Mouse (Mus musculus) B cell, adult 2 months (primary cell): Measurements from ENCODE around the gene Nol9.

Source experiments
- DNase-seq, 2 experiments: peaks; one replicate each; pipeline ENCODE4 v3.0.0; 2022

Nol9 gene

DNA sequence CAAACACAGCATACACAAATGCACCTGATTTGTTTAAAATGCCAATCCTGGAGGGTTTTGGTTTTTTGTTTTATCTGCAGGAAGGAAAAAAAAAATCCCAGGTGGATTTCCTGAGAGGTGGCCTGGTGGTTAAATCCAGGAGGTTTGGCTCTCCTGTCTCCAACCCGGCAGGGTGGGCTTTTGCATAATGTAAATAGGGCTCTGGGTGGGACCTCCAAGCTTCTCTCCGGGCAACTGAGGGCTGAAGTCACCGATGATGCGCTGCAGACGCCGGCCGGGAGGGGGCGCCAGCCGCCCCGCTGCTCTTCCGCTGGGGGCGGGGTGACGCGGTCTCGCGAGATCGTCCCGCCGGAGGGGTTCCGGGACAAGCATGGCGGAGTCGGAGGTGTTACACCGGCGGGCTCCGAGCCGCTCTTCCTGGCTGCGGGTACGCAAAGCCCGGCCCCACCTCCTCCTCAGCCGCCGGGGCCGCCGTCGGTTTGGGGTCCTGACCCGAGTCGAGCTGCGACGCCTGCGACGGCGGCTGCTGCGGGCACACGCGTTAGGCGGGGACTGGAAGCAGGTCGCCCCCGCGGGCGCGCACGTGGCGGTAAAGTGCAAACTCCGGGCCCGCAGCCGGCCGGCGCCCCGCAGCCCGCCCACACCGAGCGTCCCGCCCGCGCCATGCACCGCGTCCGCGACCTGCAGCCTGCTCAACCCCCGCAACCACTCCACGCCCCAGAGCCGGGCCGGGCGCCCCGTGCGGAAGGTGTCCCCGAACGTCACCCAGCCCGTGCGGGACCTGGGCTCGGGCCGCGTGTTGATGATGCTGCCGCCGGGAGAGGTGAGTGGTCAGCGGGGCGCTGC is at the start of gene Nol9:
Gene Nol9 (plus strand): TSS at position 337 of the 846 bp plus-strand sequence.
- DNase-seq: peak; percentile 98 to 99

DNA sequence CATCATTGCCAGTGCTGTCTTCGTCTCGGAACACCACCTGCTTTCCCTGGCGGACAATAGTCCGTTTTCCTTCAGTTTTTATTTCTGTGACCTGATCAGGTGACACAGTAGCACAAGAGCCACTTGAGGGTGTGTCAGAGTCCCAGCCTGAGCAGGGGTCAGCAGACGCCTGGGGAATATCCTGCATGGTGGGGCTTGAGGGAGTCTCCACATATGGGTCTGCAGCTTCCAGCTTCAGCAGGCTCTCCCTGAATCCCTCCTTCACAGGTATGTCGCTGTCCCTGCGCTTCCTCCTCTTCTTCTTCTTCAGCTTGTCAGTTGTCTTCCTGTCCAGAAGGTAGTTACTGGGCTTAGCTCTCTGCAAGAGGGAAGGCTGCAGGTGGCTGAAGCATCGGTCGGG is 47.0 kb upstream of the Nol9 start:
- DNase-seq: no peak

DNA sequence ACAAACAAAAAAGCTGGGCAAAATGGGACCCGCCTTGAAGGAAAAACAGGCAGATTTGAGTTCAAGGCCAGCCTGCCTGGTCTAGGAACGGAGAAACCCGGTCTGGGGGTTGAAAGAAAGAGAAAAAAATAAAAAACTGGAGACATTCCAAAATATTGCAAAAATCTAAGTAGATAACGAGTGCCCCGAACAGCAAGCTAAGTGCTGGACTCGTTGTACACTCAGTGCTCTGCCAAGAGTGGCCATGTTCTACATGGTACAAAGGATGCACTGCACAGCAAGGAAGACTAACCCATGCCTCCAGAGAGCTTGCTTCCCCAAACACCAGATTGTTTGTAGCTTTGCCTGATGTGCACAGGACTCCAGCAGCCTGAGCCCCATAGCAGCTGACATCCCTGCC is 46.1 kb upstream of the Nol9 start:
- DNase-seq: no peak

DNA sequence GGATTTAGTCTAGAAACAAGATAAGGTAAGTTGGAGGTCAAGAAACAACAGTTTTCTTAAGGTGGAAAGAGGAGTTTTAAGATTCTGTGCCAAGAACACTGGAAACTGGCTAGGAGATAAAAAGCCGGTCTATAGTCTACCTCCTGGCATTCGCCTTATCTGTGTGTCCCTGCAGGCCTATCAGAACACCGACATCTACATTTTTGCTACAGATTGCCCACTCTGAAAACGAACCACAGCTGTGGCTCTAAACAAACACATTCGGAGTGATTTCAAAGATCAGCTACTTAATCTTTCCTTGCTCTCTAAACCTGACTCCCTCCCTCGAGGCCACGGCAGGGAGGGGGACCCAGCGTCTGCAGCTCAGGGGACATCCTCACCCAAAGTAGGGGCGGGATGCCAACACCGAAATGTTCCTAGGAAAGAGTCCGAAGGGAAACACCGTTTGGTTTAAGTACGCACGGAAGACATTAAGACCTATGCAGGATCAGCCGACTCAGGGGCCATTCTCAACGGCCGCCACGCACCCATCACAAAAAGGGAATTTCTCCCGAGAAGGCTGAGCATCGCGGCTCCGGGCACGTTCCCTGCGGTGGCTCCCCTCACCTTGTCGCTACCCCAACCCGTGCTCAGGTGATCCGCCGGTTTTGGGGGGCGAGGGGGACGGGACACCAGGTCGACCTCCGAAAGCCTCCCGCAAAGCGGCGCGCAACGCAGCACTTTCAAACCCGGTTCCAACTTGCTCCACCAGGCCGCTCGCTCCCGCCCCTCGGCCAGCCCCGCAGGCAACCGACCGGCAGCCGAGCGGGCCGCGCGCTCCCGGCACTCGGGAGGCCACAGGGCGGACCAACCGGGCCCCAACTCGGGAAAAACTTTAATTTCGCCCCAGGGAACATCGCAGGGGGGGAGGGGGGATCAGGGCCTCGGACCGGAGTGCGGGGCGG is 44.6 kb upstream of the Nol9 start:
- DNase-seq: peak; percentile 30 to 33

DNA sequence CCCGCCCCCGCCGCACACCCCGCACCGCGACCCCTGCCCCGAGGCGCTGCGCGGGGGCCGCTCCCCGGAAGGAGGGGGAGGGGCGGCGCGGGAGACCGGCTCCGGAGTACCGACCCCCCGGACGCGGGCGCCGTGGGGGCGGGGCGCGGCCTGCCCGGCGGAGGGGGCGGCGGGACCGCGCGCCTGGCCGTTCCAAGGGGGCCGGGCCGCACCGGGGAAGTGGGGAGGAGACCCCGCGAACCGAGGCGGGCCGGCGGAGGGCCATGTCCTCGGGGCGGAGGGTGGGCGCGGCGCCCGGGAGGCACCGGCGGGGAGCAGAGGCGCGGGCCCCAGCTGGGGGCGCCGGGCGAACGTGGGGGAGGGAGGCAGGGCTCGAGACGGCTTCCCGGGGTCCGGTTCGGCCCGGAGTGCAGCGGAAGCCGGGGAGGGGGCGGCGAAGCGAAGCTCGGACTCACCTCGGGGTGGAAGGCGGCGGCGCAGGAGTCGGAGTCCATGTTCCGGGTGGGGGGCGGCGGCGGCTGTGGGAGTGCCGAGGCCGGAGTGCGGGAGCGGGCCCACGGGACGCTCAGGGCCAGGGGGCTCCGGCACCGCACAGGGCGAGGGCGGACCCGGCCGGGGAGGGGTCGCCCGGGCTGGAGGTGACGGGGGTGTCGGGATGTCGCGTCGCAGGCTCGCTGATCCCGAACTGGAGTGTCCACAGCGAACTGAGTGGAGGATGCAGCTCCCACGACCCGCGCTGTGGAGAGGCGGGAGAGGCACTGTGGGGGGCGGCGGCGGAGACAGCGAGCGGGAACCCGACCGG is 43.5 kb upstream of the Nol9 start:
- peak in 1 of 2 experiments; percentile 10 for DNase-seq

DNA sequence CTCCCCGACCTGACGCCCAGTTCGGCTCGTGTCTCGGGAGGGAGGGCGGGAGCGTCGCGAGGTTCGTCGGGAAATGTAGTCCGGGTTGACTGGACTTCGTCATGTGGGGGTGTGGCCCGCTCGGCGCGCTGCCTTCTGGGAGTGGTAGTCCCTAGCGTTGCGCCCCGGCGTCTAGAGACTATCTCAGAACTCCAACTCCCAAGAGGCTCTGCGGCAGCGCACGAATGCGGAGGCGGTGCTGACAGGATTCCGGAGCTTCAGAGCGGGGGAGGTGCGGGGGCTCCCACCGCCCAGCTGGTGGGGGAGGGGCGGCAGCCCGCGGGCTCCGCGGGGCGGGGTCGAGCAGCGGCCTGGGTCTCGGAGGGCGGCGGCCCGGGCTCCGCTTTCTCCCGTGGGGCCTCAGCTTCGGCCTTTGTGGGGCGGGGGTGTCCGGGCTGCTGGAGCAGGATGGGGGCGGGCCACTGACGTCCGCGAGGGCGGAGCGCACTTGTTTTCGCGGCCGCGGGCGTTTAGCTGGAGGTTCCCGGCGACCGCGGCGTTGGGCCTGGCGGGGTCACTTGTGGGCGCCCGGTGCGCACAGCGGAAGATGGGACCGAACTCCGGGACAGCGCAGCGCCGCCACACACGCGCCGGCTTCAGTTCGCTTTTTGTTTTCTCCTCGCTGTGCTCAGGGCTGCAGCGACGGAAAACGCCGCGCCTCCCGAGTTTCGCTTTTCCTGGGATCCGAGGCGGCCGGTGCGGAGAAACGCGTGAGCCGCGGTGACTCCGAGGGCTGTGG is 42.8 kb upstream of the Nol9 start, which contains the start of gene Phf13:
Gene Phf13 (minus strand): TSS at position 86 of the 778 bp plus-strand sequence.
- DNase-seq: peak; percentile 99

DNA sequence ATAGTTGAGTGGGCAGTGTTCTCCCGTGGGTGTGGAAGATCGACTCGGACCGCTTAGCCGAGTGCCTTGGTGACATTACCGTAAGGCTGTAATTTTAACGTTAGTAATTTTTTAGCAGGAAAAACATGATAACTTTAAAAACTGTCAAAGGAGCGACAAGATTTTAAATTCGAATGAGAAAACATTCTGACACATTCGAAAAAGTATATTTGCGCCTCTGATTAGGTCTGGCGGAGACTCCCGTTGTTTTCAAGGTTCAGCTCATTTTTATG is 42.2 kb upstream of the Nol9 start:
- no peak for DNase-seq

DNA sequence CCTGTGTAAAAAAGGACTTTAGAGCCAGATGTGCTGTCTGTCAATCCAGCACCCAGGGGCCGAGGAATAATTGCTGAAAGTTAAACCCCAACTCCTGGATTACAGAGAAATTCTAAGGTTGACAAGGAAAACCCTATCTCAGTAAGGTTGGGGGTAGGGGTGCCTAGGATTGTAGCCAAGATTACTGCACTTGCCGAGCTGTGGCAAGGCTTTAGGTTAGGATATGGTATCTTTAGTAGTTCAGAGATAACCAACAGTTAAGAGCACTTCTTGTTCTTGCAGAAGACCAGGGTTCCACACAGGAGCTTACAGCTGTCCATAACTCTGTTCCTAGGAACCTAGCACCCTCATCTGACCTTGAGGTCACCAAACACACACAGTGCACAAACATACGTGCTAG is 41.4 kb upstream of the Nol9 start:
- DNase-seq: no peak

DNA sequence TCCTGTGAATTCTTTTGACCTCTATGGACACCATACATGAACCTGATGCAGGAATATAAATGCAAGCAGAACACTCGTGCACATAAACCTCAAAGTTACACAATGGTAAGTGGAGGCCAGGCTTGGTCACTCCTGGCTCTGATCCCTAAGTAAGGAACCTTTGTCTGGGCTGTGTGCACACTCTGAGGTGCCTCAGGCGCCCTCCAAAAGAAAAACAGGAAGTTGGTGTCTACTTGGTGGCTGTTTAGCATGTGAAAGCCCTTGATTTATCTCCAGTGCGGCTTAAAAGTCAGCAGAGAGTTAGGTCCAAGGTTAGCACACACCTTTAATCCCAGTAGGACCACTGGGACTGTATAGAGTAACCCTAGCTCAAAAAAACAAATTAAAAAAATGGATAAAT is 39.6 kb upstream of the Nol9 start:
- DNase-seq: peak in 1 of 2 experiments; percentile 20

DNA sequence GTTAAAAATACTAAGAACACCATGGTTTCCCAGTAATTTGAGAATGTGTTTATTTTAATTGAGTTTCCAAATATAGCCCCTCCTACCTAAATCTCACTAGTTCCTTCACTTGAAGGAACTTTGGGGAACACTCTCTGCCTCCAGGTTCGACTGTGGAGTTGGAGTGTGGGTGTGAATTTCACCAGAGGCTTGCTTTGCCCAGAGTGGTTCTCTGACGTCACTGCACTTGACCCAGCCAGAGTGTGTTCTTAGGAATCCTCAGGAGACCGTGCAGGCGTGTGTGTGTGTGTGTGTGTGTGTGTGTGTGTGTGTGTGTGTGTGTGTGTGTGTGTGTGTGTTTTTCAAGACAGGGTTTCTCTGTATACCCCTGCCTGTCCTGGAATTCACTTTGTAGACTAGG is 38.2 kb upstream of the Nol9 start:
- DNase-seq: no peak

DNA sequence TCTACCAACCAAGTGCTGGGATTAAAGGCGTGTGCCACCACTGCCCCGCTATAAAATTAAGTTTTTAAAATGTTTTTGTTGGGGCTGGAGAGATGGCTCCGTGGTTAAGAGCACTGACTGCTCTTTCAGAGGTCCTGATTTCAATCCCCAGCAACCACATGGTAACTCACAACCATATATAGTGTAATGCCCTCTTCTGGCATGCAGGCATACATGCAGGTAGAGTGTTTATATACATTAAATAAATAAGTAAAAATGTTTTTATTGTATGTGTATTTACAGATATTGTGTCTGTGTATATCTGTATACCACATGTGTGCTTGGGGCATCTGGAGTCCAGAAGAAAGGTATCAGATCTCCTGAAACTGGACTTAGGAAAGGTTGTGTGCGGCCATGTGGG is 37.8 kb upstream of the Nol9 start:
- no peak for DNase-seq

DNA sequence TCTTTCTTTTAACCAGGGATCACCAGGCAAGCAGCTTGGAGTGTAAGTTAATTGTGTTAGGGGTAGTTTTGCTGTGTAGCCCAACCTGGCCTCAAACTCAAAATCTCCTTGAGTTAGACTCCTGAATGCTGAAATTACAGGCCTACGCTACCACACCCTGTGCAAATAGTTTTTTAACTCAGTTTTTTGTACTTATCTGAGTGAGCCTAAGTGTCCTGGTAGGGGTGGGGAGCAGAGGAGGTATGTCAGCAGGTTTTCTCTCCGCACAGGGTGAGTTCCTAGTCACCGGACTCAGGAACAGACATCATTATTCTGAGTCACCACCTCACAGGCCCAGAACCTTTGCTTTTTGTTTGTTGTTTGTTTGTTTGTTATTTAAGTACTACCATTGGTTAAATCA is 37.1 kb upstream of the Nol9 start:
- no peak for DNase-seq

DNA sequence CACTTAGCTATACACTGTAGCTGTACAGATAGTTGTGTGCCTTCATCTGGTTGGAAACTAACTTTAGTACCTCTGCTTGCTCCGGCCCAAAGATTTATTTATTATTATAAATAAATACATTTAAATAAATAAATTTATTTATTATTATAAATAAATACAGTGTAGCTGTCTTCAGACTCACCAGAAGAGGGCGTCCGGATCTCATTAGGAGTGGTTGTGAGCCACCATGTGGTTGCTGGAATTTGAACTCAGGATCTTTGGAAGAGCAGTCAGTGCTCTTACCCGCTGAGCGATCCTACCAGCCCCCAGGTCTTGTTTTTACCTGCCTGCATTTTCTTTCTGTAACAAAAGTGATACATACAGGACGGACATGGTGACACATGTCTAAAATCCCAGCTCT is 33.0 kb upstream of the Nol9 start:
- peak; percentile 41 to 55 for DNase-seq

DNA sequence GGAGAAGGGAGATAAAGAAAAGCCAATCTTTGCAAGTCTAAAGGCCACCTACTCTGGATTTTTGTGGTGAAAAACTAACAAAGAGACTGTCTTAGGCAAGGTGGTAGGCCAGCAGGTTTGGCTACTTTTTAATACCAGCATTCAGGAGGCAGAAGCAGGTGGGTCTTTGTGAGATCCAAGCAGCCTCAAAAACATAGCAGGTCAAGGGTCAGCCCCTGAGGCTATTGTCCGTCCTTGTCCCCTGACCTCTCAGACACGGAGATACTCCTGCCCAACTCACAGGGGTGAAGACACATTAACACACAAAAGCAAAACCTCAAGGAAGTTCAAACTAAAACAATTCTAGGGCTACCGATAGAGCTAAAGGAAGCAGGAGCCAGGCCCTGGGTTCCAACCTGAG is 32.3 kb upstream of the Nol9 start:
- DNase-seq: no peak

DNA sequence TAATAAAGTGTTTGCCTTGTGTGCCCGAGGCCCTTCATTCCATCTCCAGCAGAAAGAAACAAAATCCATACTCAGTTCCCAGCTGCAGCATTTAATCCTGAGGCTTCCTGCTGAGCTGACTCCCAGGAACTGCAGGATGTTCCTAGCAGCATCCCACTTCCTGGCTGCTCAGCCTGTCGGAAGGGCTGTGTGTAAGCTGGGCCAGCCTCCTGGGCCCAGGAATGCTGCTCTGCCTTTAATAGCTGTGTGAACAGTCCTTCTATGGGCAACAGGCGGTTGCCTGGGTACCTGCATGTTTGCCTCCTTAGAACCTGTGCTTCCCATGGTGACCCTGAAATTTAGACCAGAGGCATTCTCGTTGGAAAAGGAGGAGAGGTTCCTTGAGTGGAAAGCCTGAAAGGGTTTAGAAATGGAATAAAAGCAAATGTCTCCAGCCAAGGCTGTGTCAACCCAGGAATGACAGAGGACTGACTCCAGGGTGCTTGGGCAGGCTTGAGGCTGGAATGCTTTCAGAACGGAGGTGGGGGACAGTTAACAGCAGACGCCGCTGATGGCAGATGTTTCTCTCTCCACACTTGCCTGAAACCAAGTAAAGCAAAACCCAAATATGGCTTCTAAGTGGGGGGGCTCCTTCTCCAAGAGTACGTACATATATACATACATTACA is 31.5 kb upstream of the Nol9 start:
- DNase-seq: no peak

DNA sequence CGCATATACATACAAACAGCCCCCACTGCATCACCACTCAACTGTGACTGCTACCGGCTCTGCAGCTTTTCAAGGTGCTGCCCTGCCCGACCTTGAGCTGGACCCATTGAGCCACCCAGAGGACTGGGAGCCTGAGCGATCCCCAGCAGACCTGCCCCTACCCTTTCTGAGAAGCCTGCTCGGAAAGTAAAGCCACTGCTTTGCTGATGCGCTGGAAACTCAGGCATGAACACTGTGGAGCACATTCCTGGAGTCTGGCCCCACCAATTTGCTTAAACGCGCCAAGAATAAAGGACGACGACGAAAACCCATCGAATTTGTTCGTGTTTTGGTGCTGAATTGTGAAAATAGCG is 31.0 kb upstream of the Nol9 start:
- peak in 1 of 2 experiments; percentile 29 for DNase-seq

DNA sequence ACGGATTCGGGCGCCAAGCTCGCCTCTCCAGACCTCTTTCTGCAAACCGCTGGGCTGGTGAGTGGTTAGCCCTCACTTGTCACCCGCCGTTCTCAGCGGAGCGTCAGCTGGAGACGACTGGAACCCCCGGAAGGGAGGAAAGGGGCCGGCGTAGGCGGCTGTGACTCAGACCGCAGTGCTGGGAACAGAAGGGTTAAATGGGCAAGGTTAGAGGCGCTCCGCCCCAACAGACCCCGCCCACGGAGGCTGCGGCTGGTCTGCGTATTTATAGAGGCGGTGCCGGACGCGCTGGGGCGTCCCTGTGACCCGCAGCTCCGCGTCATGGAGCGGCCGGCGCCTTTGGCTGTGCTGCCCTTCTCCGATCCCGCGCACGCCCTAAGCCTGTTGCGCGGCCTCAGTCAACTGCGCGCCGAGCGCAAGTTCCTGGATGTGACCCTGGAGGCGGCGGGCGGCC is 30.5 kb upstream of the Nol9 start, which contains the start of gene Klhl21:
Gene Klhl21 (plus strand): TSS at position 182 of the 454 bp plus-strand sequence.
- peak; percentile 94 to 95 for DNase-seq

DNA sequence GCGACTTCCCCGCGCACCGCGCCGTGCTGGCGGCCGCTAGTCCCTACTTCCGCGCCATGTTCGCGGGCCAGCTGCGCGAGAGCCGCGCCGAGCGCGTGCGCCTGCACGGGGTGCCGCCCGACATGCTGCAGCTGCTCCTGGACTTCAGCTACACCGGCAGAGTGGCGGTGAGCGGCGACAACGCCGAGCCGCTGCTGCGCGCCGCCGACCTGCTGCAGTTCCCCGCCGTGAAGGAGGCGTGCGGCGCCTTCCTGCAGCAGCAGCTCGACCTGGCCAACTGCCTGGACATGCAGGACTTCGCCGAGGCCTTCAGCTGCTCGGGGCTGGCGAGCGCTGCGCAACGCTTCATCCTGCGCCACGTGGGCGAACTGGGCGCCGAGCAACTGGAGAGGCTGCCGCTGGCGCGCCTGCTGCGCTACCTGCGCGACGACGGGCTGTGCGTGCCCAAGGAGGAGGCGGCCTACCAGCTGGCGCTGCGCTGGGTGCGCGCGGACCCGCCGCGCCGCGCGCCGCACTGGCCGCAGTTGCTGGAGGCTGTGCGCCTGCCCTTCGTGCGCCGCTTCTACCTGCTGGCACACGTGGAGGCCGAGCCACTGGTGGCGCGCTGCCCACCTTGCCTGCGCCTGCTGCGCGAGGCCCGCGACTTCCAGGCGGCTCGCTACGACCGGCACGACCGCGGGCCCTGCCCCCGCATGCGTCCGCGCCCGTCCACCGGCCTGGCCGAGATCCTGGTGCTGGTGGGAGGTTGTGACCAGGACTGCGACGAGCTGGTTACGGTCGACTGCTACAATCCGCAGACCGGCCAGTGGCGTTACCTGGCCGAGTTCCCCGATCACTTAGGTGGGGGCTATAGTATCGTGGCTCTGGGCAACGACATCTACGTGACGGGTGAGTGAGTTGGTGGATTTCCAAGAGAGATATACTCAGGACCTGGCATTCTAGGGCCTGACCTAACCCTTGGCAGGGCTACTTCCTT is 29.8 kb upstream of the Nol9 start:
- DNase-seq: peak; percentile 52 to 61

DNA sequence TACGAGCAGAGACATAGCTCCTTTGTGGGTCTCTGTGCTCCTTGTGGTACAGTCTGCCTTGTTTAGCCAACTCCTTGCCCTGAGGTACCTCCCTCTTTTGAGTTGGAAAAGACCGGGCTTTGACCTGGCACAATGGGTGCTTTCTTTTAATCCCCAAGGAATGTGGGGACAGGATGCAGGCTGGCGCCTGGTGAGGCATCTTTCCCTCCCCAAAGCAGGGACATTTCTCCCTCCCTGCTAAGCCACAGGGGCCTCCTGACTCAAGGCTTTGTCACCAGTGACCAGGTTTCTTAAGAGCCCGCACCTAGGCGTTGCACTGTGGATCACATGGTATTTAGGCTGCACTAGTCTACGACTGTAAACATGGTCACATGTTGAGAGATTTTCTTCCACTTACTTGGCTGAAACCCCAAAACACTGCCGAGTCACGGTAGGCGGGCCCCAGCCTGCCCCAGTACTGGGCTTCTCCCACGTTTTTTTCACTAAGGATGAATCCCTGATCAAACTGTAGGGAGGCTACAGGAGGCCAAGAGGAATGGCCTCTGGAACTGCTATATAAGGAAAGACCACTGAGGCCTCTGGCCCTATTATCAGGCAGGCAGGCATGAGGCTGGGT is 28.9 kb upstream of the Nol9 start:
- DNase-seq: peak in 1 of 2 experiments; percentile 27

DNA sequence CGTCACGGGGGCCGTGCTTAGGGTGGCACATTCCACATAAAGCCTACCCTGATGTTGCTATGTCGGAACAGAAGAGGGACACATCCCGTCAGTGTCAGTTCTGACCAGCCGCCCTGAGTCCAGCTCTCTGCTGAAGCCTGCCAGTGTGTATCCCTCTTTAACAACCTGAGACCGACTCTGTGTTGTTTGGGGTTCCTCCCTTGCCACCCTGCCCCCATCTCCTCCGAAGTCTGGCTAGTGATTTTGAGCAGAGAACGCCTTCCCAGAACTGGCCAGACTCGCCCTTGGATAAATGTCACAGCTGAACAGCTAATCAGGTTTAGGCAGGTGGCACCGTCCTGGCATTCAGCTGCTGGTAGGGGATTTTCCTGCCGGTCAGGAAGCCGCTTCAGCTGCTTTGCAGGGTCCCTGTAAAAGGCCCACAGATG is 28.4 kb upstream of the Nol9 start:
- DNase-seq: no peak
